Mouse (Mus musculus): ENCODE measurements around the gene Hist1h2bl.
"Not testable (repeated sequence)": the region's sequence is repeated elsewhere in the genome, so short reads cannot be mapped to it uniquely, and the experiment has no call there.

GRCm38 (mm10) chr13:21721757-21722372 is 5.9 kb upstream of the Hist1h2bl start, which contains the start of gene Hist1h2bm:
- not testable (repeated sequence) for TF ChIP-seq CTCF (IDR thresholded peaks at IDR 0.05; ENCODE audit: low read depth, low read length); GATA1 (IDR thresholded peaks at IDR 0.05; ENCODE audit: borderline replicate concordance, low read length)

All from G1E (cell line).